Mouse (Mus musculus) cortical plate, adult 2 months (tissue): ENCODE data around the gene Fam117b.

Experiments used
- CTCF ChIP-seq: fragments of 200-500 bp; IDR thresholded peaks from 2 replicates; pipeline ENCODE4 v1.5.1; 2011; ENCODE audit warnings: mild to moderate bottlenecking, control low read depth, low read length; ENCODE audit not compliant: insufficient read depth; ENCODE audit errors: extremely low read depth
- POLR2A ChIP-seq: fragments of 200-500 bp; IDR thresholded peaks from 2 replicates; pipeline ENCODE4 v1.6.1; 2011; ENCODE audit warnings: mild to moderate bottlenecking, low read length, control low read depth; ENCODE audit not compliant: insufficient read depth; ENCODE audit errors: extremely low read depth

GRCm38 (mm10) chr1:59868041-59868440 is 44.8 kb upstream of the Fam117b start:
- TF ChIP-seq POLR2A (no peak), CTCF (no peak)
